Mouse (Mus musculus): ENCODE measurements at regions not wholly inside any gene's neighbourhood (a gene's known extent, or its start where the extent isn't known, plus 50 kb on each side); places are given as distances from the start of the nearest gene placed in this dataset.
"Not testable (repeated sequence)": the region's sequence is repeated elsewhere in the genome, so short reads cannot be mapped to it uniquely, and the experiment has no call there.

DNA sequence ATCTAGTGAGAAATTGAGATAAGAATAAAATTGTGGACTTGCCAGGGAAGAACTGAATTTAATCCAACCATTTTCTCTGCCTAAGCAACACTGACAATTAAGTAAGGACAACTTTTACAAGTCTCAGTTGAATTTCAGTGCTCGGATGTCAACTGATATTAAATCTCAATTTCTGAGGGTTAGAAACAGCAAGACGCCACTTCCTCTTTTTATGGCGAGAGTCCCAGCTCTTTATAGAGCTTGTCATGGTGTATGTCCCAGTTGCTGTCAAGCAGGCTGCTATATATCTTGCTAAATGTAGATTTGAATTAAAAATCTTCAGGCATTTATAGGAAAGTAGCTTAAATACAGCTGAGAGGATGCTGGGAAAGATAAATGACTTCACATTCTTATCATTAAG is 697.8 kb upstream of the Got2 start:
- DNase-seq (ENCODE audit: low spot score in 2 of 2), result no peak

DNA sequence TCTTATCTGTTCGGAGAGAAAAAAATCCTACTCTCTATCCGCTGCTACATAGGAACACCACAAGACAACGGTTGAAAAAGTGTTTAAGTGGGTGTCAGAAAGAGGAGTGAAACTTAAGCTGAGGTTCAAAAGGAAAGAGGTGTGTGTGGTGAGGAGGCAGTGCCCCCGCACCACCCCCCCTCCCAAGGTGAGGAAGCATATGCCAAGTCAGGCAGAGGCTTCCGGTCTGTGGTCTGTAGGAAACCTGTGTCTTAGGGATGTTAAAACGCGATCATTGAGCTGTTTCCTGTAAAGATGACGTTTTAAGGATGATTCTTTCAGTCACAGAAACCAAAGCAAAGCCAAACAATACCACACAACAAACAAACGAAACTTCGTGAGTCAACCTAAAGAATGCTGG is 664.2 kb upstream of the Got2 start:
- no peak for DNase-seq (ENCODE audit: low spot score in 2 of 2)

DNA sequence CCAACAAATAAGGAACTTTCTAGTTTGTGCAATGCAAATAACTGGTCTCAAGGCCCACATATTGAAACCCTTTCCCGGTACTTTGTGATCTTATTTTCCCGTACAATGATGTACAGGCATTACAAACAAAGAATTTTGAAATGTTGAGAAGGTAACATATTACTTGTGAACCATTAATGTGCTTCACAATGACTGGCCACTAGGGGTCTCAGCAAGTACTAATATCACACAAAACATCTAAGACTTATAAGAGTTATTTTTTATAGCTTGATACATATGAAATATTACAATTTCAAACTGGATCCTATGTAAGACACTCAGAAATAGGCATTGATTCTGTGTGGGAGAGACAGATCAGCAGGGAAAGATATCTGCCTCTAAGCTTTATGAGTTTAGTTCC is 662.1 kb upstream of the Got2 start:
- no peak for DNase-seq (ENCODE audit: low spot score in 2 of 2)

DNA sequence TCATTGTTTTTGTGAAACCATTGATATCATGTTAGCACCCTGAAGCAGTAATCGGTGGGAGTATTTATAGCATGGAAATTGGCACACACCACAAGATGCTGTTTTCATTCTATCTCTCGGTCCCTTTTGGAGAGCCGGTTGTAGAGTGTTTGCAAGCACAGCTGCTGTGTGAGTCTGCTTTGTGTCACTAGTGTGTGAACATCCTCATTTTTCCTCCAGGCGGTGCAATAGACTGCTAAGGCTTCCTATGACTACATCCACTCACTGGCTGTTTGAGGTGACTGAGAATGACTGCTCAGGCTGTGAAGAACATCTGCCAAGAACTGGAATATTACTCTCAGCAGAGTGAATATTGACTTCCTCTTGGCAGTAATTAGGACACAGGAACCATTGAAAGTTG is 660.3 kb upstream of the Got2 start:
- DNase-seq (ENCODE audit: low spot score in 2 of 2), result no peak

DNA sequence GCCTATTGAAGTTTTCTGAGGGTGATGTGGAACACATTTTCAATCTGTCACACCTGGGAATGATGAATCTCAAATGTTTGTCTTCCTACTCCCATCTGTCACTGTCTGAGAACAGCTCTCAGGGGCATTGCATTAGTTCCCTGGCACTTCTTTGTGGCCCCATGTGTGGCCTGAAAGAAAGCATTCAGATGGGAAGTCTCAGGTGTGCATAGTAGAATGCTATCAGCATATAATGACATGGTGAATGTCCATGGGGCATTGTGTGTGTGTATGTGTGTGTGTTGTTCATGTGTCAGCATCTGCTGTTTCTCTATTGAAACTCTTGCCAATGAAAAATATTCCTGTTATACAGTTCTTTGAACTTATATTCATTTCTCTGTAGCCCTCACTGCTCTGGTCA is 659.8 kb upstream of the Got2 start:
- DNase-seq (ENCODE audit: low spot score in 2 of 2), result no peak

DNA sequence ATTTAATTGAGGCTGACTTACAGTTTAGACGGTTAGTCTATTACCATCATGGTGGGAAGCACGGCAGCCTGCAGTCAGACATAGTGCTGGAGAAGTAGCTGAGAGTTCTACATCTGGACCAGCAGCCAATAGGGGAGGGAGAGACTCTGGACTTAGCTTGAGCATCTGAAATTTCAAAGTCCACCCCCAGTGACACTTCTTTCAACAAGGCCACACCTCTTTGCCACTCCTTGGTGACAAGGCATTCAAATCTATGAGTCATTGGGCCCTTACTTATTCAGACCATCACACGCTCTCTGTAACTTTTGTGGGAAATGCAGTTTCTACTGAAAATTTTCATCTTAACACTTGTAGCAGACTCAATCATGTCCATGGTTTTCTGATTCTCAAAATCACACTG is 653.9 kb upstream of the Got2 start:
- DNase-seq (ENCODE audit: low spot score in 2 of 2), result no peak

DNA sequence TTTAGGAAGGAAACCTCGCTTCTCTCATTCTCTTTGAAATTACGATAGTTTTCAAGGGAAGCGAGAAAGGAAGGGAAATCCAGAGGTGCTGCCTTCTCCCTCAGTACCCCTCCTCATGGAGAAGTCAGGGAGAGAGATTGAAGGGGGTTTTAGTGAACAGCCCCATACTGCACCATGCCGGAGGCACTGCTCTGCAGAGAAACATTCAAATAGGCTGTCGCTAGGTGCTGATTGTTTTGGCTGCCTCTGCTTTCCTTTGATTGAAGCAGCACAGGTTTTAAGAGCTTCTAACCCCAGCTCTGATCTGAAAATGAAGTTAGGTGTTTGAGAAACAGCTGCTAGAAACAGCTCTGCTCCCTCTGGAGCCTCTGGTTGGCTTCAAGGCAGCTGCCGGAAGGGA is 610.5 kb upstream of the Got2 start:
- no peak for DNase-seq (ENCODE audit: low spot score in 2 of 2)

DNA sequence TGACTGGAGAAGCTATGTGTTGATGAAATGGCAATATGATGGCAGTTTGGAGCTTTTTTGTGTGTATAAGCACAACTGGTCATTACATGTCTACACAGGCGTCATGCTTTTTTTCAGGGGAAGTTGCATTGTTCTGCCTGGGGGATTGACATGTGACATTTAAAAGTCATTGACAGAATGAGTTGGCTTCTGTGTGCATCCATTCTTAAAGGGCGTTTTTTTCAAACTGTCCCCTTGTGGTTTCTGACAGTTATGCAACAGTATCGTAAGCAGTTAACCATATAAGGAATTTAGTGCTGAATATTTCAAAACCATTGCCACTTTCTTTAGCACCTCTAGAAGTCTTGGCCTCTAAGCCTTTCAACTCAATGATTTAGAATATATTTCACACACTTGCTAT is 607.1 kb upstream of the Got2 start:
- no peak for DNase-seq (ENCODE audit: low spot score in 2 of 2)

DNA sequence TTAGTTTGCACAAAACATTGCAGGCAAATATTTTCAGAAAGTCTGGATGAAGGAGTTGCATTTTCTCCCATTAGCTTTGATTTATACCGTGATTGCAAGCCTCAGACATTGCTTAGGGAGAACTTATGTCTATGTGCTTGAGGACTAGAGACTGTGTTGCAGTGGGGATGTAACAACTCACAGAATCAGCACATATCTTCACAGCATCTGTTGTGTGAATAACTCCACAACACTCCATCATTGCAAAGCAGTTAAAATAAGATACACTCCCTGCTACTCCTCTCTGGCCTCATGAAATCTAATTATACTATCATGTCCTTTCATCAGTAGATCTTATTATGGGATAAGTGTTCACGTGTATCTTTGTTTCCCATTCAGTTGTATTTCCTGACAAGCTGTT is 601.5 kb upstream of the Got2 start:
- DNase-seq (ENCODE audit: low spot score in 2 of 2), result peak in 1 of 2 experiments; percentile 4

DNA sequence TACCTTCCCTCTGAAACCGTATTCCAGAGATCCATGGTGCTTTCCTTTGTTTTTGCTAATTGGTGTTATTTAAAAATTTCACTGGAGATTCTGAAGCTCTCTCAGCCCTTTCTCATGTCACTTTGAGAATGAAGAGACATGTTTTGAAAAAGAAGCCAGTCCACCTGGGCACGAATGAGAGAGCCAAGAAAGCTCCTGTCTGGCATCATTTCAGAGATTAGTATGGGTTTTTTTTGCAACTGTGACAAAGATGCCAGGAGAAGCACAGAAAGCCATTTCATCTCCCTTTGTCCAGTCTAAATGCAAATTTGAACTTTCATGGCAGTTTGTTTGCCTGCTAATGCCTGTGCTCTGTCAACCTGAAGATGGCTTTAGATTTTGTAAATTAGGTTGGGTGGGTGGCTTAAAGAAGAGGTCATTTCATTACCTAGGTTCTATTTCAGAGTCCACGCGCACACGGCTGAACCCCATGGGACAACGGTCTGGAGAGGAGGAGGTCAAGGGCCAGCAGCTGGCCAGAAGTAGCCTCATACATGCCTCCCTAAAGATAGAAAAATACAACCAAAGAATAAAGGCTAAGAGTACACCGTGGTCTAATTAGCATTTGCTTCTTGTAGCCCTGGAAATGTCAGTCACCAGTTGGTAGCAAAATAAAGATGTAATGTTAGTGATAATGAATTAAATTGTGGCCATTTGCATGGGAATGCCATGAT is 600.5 kb upstream of the Got2 start:
- DNase-seq (ENCODE audit: low spot score in 2 of 2), result no peak

DNA sequence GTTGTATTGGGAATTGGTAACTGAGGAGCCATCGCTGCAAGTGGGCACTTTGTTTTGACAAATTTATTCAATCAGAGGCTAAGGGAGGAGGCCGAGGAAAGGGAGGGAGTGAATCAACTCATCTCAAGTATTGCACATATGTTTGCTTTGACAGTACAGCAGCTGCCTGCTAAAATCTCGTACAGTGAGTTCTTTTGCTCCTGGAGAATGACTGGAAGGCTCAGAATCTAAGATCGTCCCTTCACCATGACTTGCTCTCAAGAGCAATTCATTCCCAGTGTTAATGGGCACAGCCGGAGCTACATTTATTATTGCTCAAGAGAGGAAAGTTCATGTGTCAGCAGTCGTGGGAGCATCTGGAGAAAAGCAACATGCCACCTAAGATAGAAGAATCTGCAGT is 567.6 kb upstream of the Got2 start:
- DNase-seq (ENCODE audit: low spot score in 2 of 2), result peak; percentile 5 to 10

DNA sequence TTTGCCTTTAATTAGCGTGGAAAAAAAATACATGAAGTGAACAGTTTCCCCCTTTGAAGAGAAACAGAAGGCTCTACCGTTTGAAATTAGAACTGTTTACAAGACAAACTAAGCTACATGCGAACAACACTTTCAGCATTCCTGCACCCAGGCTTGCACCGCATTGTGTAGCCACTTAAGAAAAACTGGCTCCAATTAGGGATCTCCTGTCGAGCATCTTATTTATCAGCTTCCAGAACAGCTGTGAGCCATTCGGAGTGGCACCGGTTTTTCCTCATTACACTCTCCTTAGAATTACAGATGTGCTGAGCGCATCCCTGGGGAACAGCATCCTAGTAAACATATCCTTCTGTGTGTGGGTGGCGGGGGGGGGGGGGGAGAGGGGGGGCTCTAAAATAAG is 567.0 kb upstream of the Got2 start:
- DNase-seq (ENCODE audit: low spot score in 2 of 2), result peak in 1 of 2 experiments; percentile 7

DNA sequence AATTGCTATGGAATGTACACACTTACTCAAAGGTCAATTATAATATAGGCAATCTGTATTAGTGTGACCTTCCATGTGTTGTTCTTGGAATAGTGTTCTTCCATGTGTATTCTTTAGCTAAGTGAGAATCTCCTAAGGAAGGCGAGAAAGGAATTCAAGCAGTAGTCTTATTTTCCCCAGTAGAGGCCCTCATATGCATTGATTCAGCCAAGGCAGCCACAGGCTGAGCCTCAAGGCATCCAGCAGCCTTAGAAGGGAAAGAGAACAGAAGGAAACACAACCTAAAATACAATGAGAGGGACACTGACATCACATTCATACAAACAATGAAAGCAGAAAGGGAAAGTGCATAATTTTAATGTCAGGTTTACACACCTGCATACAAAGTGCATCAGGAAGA is 541.4 kb upstream of the Got2 start:
- DNase-seq (ENCODE audit: low spot score in 2 of 2), result no peak

DNA sequence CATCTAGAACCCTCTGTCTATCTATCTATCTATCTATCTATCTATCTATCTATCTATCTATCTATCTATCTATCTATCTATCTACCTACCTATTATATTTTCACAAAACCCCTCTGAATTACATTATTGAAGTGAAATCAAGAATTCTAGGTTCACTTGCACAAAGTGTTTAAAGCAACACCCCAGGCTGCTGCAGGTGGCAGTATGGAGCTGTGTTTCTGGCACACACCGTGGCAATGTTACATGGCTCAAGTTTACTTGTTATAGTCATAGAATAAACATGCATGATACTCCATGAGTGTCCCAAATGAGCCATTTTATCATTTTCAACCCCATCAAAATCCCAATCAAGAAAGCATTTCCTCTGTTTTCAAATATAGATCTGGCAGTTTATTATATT is 538.6 kb upstream of the Got2 start:
- DNase-seq (ENCODE audit: low spot score in 2 of 2), result no peak

DNA sequence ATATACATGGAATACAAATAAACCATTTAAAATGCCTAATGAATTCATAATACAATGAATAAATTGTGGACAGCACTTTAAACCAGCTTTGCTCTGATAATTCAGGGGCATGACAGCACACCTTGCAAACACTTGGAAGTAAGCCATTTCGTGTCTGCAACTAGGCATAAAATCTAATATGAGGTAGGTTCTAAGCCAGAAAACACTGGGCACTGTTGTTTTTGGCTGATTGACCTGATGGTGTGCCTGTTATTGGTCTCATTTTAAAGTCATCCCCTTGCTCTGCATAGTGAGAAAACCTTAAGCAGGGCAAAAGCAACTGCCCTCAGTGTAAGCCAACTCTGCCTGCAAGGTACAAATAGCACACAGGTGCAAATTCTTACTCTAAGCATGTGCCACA is 521.3 kb upstream of the Got2 start:
- no peak for DNase-seq (ENCODE audit: low spot score in 2 of 2)

DNA sequence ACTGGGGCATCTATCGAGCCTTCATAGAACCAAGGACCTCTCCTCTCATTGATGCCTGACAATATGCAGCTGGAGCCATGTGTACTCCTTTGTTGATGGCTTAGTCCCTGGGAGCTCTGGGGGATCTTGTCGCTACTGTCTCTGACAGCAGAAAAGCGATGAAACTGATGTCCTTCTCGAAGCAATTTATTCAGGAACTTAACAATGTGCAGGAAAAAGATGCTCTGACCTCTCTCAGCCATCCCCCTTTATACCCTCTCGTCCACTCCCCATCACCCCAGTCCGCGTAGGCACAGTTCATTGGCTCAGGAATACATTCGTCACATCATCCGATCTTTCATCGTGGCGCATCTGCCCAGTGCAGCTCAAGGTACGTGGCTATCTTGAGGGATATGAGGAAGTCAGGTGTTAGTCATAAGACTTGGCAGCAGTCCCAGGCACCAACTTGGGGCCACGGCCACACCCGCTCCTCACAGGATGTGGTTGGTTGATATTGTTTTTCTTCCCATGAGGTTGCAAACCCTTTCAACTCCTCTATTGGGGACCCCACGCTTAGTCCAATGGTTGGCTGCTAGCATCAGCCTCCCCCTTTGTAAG is 516.3 kb upstream of the Got2 start:
- no peak for DNase-seq (ENCODE audit: low spot score in 2 of 2)

DNA sequence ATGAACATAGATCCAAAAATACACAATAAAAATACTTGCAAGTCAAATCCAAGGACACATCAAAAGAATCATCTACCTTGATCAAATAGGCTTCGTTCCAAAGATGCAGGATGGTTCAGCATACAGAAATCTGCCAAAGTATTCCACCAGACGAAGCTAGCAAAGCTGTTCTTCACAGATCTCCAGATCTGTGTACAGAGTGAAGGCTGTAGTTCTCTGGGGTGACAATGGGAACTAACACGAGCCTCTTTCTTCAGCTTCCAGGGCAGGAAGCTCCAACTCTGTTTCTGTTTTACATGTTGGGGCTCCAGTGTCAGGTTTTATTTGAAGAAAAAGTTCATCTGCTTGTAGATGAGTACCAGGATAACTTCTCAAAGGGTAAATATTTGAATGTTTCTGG is 515.3 kb upstream of the Got2 start:
- DNase-seq (ENCODE audit: low spot score in 2 of 2), result no peak

DNA sequence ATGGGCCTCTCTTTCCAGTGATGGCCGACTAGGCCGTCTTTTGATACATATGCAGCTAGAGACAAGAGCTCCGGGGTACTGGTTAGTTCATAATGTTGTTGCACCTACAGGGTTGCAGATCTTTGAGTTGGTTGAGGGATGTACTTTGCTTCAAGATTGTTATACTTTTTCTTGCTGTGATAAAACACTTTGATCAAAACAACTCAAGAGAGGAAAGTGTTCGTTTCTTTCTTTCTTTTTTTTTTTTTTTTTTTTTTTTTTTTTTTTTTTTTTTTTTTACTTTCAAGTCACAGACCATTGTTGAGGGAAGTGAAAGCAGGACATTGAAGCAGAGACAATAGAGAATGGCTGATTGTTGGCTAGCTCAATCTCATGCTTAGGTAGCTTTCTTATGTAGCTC is 511.0 kb upstream of the Got2 start:
- DNase-seq (ENCODE audit: low spot score in 2 of 2), result not testable (repeated sequence)

DNA sequence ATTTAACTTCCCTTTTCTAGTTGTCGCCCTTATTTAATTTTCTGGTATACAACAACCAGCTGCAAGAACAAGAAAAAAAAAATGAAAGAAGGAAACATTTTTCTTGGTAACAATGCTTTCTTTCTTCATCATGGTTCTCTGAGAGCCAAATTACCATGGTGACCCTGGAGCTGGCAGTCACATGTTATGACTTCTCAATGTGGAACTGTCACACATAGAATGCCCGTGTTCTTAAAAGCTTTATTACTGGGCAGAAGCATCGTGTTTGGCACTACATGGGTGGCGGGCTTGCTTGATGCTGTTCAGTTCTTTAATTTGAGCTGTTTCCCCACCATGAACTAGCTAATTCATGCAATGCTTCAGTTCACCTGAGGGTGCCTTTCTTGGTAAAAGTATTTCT is 504.7 kb upstream of the Got2 start:
- DNase-seq (ENCODE audit: low spot score in 2 of 2), result peak in 1 of 2 experiments; percentile 38

DNA sequence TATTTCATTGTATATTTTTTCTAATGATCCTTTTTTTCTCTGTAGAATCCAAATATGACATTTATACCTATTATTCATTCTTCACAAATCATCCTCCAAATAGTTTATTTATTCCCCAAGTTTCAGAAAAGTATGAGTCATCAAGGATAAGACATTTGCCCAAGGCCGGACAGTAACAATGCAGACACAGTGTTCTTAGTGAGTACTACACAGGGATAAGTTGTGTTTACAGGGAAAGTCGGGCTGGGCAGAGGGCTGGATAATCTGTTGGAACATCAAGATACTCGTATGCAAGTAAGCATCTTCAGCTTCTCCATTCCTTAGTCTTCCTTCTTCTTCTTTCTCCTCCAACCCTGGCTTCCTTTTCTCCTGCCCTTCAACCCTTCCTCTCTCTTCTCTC is 500.9 kb upstream of the Got2 start:
- DNase-seq (ENCODE audit: low spot score in 2 of 2), result no peak

DNA sequence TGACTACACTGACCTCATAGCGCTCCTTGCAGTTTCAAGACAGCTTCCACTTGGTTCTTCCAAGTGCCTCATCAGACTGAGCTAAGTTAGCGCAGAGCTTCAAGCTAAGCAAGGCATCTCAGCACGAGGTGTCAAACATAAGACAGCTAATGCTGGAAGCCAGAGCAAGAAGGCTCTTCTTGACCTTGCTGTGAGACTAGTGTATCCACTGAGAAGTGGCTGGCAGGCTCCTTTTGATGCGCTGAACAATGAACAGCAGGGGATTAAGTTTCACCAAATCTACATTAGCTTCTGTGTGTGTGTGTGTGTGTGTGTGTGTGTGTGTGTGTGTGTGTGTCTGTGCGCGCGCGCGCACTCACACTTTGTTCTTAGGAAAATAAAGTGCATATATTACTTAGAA is 482.2 kb upstream of the Got2 start:
- DNase-seq (ENCODE audit: low spot score in 2 of 2), result no peak

DNA sequence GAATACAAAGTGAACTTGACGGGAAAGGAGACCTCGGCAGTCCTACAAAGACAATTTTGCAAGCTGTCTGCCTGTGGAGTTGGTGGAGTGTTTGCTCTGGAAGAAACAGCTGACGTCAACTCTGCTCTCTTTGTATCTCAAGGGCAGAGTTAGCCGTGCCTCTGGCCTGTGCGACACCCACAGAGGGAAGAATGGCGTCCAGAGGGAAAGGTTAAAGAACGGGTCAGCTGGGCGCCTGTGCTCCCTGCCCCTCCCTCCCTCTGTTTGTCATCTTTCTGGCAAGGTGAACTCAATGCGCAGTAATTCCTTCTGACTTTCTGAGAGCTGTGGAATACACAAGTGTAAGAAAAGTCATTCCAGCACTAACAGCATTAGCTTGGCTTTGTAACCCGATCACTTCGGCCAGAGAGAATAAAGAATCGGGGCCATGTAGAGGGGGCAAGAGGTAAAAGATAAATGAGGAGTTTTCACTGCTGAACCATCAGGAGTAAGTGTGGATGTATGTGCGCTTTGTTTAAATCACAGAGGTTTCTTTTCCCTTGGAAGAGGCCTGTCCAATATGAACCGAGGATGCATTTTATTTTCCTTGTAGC is 474.6 kb upstream of the Got2 start:
- no peak for DNase-seq (ENCODE audit: low spot score in 2 of 2)

DNA sequence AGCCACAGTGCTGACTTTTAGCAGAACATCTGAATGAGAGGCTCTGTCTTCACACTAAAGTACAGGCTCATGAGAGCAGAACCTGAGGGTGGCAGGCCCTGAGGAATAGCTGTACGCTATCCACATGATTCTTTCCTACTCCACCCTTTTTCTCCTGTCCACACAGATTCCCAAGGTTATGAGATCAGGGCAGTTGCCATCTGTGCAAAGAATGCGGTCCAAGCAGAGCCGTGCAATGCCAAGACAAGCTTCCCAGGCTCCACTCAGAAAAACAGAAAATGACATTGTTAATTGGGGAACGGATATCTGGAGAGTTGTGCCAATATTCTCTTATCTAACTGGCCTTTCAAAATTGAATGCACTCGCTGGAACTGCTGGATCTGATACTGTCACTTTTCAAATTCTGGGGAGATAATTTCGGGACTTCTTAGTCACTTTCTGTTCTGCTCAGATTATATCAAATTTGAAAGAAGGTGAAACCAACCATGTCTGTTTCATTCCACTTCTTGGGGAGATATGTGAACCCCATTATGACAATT is 462.3 kb upstream of the Got2 start:
- no peak for DNase-seq (ENCODE audit: low spot score in 2 of 2)

Measured in left cerebral cortex, adult 8-10 months (tissue).